ENCODE assay signal across 11 mouse cellular contexts in the genomic region with DNA sequence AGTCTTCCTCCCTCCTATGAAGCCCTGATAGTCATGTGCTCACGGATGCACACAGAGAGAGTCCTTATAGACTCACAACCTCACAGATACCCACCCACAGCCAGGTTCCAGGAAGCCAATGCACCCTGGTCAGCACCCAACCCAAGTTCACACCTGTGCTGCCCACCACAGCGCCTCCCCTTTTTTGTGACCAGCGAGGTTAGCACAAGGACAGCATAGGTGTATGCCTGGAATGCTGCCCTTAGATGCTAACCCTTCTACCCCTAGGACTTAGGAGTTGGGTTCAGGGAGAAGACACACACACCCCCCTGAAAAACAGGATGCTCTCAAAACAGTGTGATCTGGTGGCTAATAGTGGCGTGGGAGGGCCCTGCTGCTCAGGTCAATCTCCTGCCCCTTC. TPM values are rescaled to one million over a fixed set of nuclear protein-coding genes. Genes with fewer than 3 reads are reported as not detected.
DNase-seq lines count a peak whose midpoint lies in the region; ATAC-seq and TF ChIP-seq lines count a peak whose summit lies in the region.
"Had no signal": no experiment of that assay in that cellular context is flagged by ENCODE, and none has a peak within 500 bp of the region (broad histone marks: within the 10 kb centered on the region; RNA-seq: fewer than 3 reads in every experiment).

No protein-coding gene starts in this region.

- H3K4me1 ChIP-seq in kidney, embryonic 14.5 days (ENCODE audit: control insufficient read depth, insufficient read depth, low read length), result peaks cover 87% of the 10 kb centered on the region
- H3K4me1 ChIP-seq in embryonic facial prominence, embryonic 14.5 days (ENCODE audit: control insufficient read depth, insufficient read depth, low read length), result peaks cover 76% of the 10 kb centered on the region
- peaks cover 72% of the 10 kb centered on the region for H3K4me1 ChIP-seq in heart, postnatal 0 days (ENCODE audit: control insufficient read depth, insufficient read depth)
- peaks cover 48% of the 10 kb centered on the region for H3K4me1 ChIP-seq in midbrain, embryonic 11.5 days (ENCODE audit: control insufficient read depth, insufficient read depth, low read length)

- DNase-seq in kidney, postnatal 36 days, result no peak
- no peak for DNase-seq in embryonic facial prominence, embryonic 14.5 days (ENCODE audit: low spot score)
- no peak for DNase-seq in heart, postnatal 0 days (ENCODE audit: low spot score)
- no peak for DNase-seq in midbrain, embryonic 11.5 days (ENCODE audit: low spot score, missing footprints)
- DNase-seq in frontal cortex, postnatal 25 days (ENCODE audit: low spot score in 2 of 2), result no peak
- no peak for DNase-seq in yolk sac, embryonic 10.5 days (ENCODE audit: low spot score)
- DNase-seq: adrenal gland, adult 2 months; gastrocnemius, postnatal 25 days; layer of hippocampus, postnatal 36 days had no signal

- peak overlapping the region; percentile 45 for H3K9ac ChIP-seq in kidney, embryonic 14.5 days (ENCODE audit: low read depth, low read length)
- peak overlapping the region; percentile 7; the same call in 1 of the 2 replicates for H3K9ac ChIP-seq in embryonic facial prominence, embryonic 14.5 days (ENCODE audit: low read depth, low read length)
- H3K9ac ChIP-seq in heart, postnatal 0 days (replicated peaks; ENCODE audit: low read depth, low read length), result 0 out of 2 replicates have a peak overlapping the region, but pooled peaks have one; percentile 19
- H3K9ac ChIP-seq in midbrain, embryonic 11.5 days (ENCODE audit: low read length), result peak overlapping the region; percentile 0; the same call in 1 of the 2 replicates

- no peak for TF ChIP-seq EP300 in heart, postnatal 0 days (IDR thresholded peaks at IDR 0.05; ENCODE audit: low read depth)

- no peak for ATAC-seq in kidney, embryonic 14.5 days (ENCODE audit: low FRiP score, low TSS enrichment)
- no peak for ATAC-seq in embryonic facial prominence, embryonic 14.5 days (ENCODE audit: low read depth)
- ATAC-seq in heart, postnatal 0 days (ENCODE audit: insufficient read depth, low read depth), result no peak
- ATAC-seq in midbrain, embryonic 11.5 days (ENCODE audit: low FRiP score), result no peak
- no peak for ATAC-seq in activated CD4-positive, CD25-positive, alpha-beta regulatory T cell, adult 4 months

- WGBS in kidney, embryonic 14.5 days, result 72% methylated on average over 4 of the region's 4 CpGs
- 70% methylated on average over 4 of the region's 4 CpGs for WGBS in embryonic facial prominence, embryonic 14.5 days
- WGBS in heart, postnatal 0 days, result 72% methylated on average over 4 of the region's 4 CpGs
- 74% methylated on average over 4 of the region's 4 CpGs for WGBS in midbrain, embryonic 11.5 days

- no peaks in the 10 kb centered on the region for H3K27me3 ChIP-seq in kidney, embryonic 14.5 days (ENCODE audit: control insufficient read depth, insufficient read depth, low read length)
- no peaks in the 10 kb centered on the region for H3K27me3 ChIP-seq in embryonic facial prominence, embryonic 14.5 days (replicated peaks; ENCODE audit: control insufficient read depth, insufficient read depth, low read length)
- no peaks in the 10 kb centered on the region for H3K27me3 ChIP-seq in heart, postnatal 0 days (ENCODE audit: control insufficient read depth, insufficient read depth, low read length)
- peaks cover 14% of the 10 kb centered on the region for H3K27me3 ChIP-seq in midbrain, embryonic 11.5 days (ENCODE audit: control insufficient read depth, insufficient read depth, low read length)

- H3K4me3 ChIP-seq in kidney, embryonic 14.5 days (ENCODE audit: low read length), result no peak overlapping the region
- H3K4me3 ChIP-seq in embryonic facial prominence, embryonic 14.5 days (ENCODE audit: low read depth, low read length), result no peak overlapping the region
- H3K4me3 ChIP-seq in heart, postnatal 0 days (ENCODE audit: low read depth, low read length), result no peak overlapping the region
- H3K4me3 ChIP-seq in midbrain, embryonic 11.5 days (ENCODE audit: low read depth, low read length), result no peak overlapping the region

- H3K36me3 ChIP-seq in kidney, embryonic 14.5 days (ENCODE audit: control insufficient read depth, insufficient read depth, low read length), result no peaks in the 10 kb centered on the region
- no peaks in the 10 kb centered on the region for H3K36me3 ChIP-seq in embryonic facial prominence, embryonic 14.5 days (ENCODE audit: control insufficient read depth, insufficient read depth, low read length)
- no peaks in the 10 kb centered on the region for H3K36me3 ChIP-seq in heart, postnatal 0 days (replicated peaks; ENCODE audit: control insufficient read depth, insufficient read depth, low read length)
- H3K36me3 ChIP-seq in midbrain, embryonic 11.5 days (ENCODE audit: control insufficient read depth, insufficient read depth, low read length), result no peaks in the 10 kb centered on the region

- H3K9me3 ChIP-seq in kidney, embryonic 14.5 days (ENCODE audit: control insufficient read depth, low read length), result no peaks in the 10 kb centered on the region
- H3K9me3 ChIP-seq in embryonic facial prominence, embryonic 14.5 days (ENCODE audit: control insufficient read depth, low read length), result no peaks in the 10 kb centered on the region
- no peaks in the 10 kb centered on the region for H3K9me3 ChIP-seq in heart, postnatal 0 days (replicated peaks; ENCODE audit: control insufficient read depth, low read length)
- H3K9me3 ChIP-seq in midbrain, embryonic 11.5 days (ENCODE audit: control insufficient read depth, low read length), result no peaks in the 10 kb centered on the region

- H3K27ac ChIP-seq in kidney, embryonic 14.5 days (ENCODE audit: low read depth, low read length), result peak overlapping the region; percentile 86
- H3K27ac ChIP-seq in embryonic facial prominence, embryonic 14.5 days (replicated peaks; ENCODE audit: low read depth, low read length), result peak overlapping the region; percentile 92
- peak overlapping the region; percentile 90 for H3K27ac ChIP-seq in heart, postnatal 0 days (ENCODE audit: low read depth)
- H3K27ac ChIP-seq in midbrain, embryonic 11.5 days (ENCODE audit: low read depth, low read length), result no peak overlapping the region

- no peak overlapping the region for H3K4me2 ChIP-seq in kidney, embryonic 14.5 days (replicated peaks; ENCODE audit: low read depth, low read length)
- H3K4me2 ChIP-seq in embryonic facial prominence, embryonic 14.5 days (ENCODE audit: low read depth, low read length), result peak overlapping the region; percentile 39; the same call in 1 of the 2 replicates
- no peak overlapping the region for H3K4me2 ChIP-seq in heart, postnatal 0 days (ENCODE audit: low read depth, low read length)
- H3K4me2 ChIP-seq in midbrain, embryonic 11.5 days, result no peak overlapping the region

- no peak for TF ChIP-seq CTCF in heart, postnatal 0 days (IDR thresholded peaks at IDR 0.05; ENCODE audit: low read depth)

RNA-seq across cellular contexts. Expression of gene Wasf2, which starts 40.5 kb away (rescaled TPM):
- polyA plus RNA-seq in kidney, embryonic 14.5 days (2014; fragmentation: Nextera tagmentation; extraction: Ambion mirVana), result 103 and 143 TPM in 2 replicates
- polyA plus RNA-seq in embryonic facial prominence, embryonic 14.5 days (2014; fragmentation: Nextera tagmentation; extraction: Ambion mirVana), result 83.4 and 92.4 TPM in 2 replicates
- total RNA-seq in heart, postnatal 0 days (2014; rRNA removed; ENCODE audit: low replicate concordance), result 54.5 and 119 TPM in 2 replicates
- 55.4 and 62.4 TPM in 2 replicates for polyA plus RNA-seq in heart, postnatal 0 days (2015; fragmentation: Nextera tagmentation; extraction: Ambion mirVana)
- polyA plus RNA-seq in midbrain, embryonic 11.5 days (2014; fragmentation: Nextera tagmentation; extraction: Ambion mirVana), result 38.3 and 40.1 TPM in 2 replicates
- 100 to 1,000 TPM in 1 of 2 experiments, 10 to 100 TPM in 1; 83.0 to 104 TPM for polyA plus RNA-seq in activated CD4-positive, CD25-positive, alpha-beta regulatory T cell, adult 4 months (2017; shearing (Covaris generic))
